Mouse (Mus musculus): ENCODE measurements around the gene Immp2l.

Immp2l gene

GRCm38 (mm10) chr12:41314811-41315461 lies 291.0 kb downstream of the Immp2l start:
- peak; percentile 36 for DNase-seq (ENCODE audit: low read depth, low spot score)

- DNase-seq (ENCODE audit: low read depth, low spot score), result no peak
Observed at GRCm38 (mm10) chr12:41315871-41316270, 292.0 kb downstream of the Immp2l start.

DNA sequence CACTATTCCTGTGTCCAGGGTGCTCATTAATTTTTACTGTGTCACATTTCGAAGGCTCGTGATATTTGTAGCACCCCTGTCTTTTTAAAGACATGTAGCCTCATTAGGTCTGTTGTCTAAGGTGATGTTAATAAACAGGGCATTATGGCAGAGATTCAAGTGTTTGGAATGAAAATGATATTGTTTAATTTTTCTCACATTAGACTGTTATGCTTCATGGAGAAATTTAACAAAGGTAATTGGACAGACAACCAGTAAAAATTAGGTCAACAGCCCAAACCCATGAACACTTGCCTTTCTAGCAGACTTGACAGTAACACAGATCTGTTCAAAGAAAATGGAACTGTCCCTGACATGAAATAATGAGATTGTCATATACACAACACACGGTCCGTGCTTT lies 292.5 kb downstream of the Immp2l start:
- no peak for DNase-seq (ENCODE audit: low read depth, low spot score)

DNA sequence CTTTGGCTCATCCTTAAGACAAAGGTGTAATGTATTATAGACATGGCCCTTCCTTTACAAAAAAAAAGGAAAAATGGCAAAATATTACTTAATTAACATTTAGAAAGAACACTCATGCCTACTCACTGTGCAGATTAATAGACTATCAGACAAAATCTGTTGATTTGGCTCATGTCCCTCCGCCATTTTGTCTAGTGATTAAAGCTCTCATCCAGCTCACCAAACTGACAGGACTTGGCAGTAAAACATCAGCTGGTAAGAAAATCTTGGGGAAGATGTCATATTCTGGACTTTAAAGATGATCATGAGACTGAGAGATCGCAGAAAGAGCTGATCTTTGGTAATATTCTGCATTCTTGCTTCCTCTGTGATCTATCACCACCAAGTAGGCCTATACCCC lies 293.5 kb downstream of the Immp2l start:
- no peak for DNase-seq (ENCODE audit: low read depth, low spot score)

DNA sequence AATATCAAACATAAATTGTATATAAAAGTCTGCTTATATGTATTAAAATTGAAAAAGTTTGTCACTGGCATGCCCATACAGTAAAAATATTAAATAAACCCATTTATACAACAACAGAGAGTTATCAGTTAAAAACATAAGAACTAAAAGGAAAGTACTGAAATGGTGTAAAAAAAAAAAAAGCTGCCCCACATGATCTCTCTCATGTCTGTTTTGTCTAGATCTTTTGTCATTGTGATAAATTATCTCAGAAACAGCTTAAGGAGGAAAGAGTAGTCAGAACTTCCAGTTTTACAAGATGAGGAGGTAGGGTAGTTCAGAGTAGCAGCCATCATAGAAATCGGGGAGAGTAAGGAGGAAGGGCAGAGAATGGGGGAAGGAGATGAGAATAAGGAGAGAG lies 298.1 kb downstream of the Immp2l start:
- no peak for DNase-seq (ENCODE audit: low read depth, low spot score)

- DNase-seq (ENCODE audit: low read depth, low spot score), result no peak
Observed at GRCm38 (mm10) chr12:41324418-41324817, 300.5 kb downstream of the Immp2l start.

- no peak for DNase-seq (ENCODE audit: low read depth, low spot score)
Observed at GRCm38 (mm10) chr12:41325756-41326155, 301.9 kb downstream of the Immp2l start.

- DNase-seq (ENCODE audit: low read depth, low spot score), result no peak
Observed at GRCm38 (mm10) chr12:41330988-41331671, 307.2 kb downstream of the Immp2l start.

GRCm38 (mm10) chr12:41345621-41346020 lies 321.7 kb downstream of the Immp2l start:
- DNase-seq (ENCODE audit: low read depth, low spot score), result no peak

DNA sequence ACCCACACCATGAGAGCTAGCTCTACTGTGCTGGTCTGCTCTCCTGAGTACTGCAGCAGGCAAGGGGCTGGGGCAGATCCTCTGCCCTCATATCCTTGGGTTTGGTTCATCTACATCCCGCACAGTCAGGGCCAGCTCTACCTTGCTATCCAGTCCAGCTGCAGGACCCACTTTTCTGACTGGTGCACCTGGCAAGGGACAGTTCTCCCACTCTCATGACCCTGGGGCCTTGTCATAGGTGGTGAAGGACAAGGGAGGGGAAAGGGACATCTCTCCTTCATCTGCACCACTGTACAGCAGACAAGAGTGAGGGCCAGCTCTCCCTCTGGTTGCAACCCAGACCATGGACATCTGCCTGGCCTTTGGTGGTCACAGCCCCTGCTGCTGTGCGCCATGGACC lies 323.6 kb downstream of the Immp2l start:
- DNase-seq (ENCODE audit: low read depth, low spot score), result no peak

DNA sequence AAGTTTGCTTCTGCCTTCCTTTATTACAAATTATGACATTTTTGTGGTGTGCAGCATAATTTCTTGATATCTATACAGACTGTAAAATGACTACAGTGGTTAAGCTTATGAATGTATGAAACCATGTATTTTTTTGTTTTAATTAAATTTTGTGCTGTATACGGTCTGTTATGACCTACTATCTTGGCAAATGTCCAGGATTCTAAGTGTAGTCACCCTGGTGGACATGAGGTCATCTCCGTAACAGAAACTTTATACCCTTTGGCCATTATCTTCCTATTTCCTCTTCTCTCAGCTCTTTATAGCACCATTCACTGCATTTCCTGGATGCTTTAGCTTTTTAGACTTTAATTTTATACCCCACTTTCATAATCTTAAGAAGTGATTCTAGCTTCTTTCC lies 325.5 kb downstream of the Immp2l start:
- DNase-seq (ENCODE audit: low read depth, low spot score), result no peak

DNA sequence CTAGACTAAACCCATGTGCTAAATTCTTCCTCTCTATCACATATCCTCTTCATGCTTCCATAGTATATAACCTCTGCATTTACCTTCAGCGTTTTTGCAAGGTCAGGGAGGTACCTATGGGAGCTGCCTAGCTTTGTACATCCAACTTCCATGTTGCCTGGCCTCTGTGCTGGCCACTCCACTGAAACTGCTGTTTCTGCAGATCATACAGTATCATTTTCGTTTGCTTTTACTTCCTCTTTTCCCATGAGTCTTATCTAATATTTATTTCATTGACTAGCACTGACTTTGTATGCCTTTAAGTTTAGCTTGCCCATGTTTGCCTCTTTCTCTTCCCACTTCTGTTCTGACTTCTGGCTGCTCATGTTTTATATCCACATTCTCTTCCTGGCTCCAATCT lies 325.9 kb downstream of the Immp2l start:
- DNase-seq (ENCODE audit: low read depth, low spot score), result no peak

DNA sequence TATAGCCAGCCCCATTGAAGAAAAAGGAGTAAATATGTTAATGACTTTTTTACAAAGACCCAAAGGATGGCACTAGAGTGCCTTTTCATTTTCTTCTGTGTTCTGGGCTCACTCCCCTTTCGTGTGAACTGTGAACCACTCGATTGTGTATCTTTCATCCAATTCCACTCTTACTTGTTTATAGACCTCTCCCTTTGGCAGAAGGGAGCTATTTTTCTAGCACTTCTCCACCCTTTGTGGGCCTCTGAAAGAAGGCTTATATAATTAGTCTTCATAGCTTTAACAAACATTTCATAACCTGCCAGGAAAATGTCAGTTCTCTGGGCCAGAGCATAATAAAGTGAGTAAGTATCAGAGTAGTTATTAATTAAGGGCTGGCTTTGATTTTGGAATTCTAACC lies 327.4 kb downstream of the Immp2l start:
- DNase-seq (ENCODE audit: low read depth, low spot score), result no peak

DNA sequence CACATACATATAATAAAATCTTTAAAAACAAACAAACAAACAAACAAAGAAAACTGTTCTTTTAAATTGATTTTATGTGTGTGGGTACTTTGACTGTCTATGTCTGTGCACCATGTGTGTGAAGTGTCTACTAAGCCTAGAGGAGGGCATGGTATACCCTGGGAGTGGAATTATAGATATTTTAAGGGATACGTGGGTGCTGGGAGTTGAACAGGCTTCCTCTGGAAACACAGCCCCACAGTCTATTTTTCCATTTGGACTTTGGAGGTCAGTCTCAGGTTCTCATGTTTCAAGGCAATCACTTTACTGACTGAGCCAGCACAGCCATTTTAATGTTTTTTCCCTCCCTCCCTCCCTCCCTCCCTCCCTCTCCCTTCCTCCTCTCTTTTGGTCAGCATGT lies 331.0 kb downstream of the Immp2l start:
- no peak for DNase-seq (ENCODE audit: low read depth, low spot score)

DNA sequence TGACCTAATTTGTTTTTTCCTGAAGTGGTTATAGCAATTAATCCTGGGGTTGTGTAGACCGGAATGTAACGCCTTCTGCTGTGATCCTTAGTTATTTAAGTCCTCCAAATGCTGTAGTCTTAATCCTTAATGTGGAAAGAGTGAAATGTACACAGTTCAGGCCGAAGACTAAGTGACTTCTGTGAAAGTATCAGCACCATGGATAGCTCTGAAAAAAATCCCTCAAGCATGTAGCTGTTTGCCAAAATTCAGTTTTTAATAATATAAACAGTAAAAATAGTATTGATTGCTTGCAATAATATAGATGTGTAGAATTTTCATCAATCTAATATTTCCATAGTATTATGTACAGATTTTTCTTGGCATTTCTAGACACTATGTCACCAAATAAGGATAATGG lies 332.1 kb downstream of the Immp2l start:
- DNase-seq (ENCODE audit: low read depth, low spot score), result no peak

GRCm38 (mm10) chr12:41386685-41387084 lies 362.8 kb downstream of the Immp2l start:
- no peak for DNase-seq (ENCODE audit: low read depth, low spot score)

DNA sequence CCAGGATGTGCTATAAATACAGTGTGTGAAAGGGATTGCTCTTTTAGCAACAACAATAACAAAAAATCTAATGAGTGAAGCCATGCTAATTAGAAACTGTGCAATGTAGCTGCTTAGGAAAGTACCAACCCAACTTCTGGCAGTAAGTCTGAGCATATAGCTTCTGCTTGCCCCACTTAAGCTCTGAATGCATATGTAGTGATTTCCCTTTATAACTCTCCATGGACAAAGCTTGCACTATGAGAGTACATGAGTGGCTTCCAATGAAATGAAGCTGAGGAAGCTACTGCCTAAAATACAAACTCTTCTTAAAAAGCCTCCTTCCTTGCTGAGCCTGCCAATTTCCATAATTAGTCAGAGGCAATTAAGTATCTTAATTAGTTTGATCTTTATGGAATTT lies 370.3 kb downstream of the Immp2l start:
- no peak for DNase-seq (ENCODE audit: low read depth, low spot score)

- no peak for DNase-seq (ENCODE audit: low read depth, low spot score)
Observed at GRCm38 (mm10) chr12:41401136-41401535, 377.2 kb downstream of the Immp2l start.

- no peak for DNase-seq (ENCODE audit: low read depth, low spot score)
Observed at GRCm38 (mm10) chr12:41401923-41402322, 378.0 kb downstream of the Immp2l start.

DNA sequence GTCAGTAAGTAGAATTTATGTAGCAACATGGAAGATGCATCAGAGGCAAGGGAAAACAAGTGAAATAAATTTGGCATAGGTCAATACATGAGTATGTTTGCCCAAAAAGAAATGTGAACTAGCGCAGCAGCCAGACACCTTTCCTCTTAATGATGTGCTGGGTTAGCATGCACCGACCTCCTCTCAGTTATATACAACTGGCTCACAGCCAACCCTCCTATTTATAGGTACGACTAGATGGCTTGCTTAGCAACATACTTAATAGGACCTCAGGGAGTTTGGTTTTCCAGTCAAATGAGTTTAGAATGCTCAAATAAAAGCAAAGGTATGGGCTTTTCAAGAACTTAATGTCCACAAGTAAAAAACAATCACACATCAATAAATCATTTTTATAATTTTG lies 385.5 kb downstream of the Immp2l start:
- peak; percentile 40 for DNase-seq (ENCODE audit: low read depth, low spot score)

- no peak for DNase-seq (ENCODE audit: low read depth, low spot score)
Observed at GRCm38 (mm10) chr12:41416635-41417034, 392.7 kb downstream of the Immp2l start.

GRCm38 (mm10) chr12:41417099-41417498 lies 393.2 kb downstream of the Immp2l start:
- no peak for DNase-seq (ENCODE audit: low read depth, low spot score)

DNA sequence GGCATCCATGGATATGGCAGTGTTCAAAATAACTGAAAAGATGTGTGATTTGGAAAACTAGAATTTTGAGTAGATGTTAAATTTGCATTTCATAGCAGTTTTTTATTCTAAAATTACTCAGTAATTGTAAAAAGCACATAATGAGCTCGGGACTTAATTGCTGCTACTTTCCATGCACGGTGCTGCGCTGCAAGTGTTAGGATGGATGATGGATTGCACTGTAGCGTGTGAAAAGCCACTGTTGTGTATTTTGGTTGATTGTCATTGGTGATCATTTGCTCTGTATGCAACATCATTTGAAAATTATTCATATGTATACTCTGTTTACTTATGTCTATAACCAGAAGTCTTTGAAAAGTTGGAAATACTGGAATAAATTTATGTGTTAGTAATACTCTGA lies 394.1 kb downstream of the Immp2l start:
- no peak for DNase-seq (ENCODE audit: low read depth, low spot score)
